Mouse (Mus musculus) kidney, adult 8-10 months (tissue): Measurements from ENCODE around the gene Eml4.

Source experiments
- DNase-seq, 2 experiments: peaks; one replicate each; pipeline ENCODE4 v3.0.0; 2022

The Eml4 gene

DNA sequence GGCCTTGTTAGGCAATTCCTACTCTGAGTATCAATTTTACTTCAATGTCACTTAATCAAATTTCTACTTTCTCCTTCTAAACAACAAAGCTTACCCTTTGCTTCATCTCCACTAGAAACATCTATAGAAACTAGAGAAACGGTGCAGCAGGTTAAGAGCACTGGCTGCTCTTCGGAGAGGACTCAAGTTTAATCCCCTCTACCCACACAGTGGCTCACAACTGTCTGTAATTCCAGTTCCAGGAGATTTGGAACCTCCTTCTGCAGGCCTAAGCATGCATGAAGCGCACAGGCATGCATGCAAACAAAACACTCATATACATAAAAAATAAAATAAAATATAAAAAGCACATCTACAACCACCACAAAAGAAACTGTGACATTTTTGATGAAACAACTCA lies 161.4 kb downstream of the Eml4 start:
- no peak for DNase-seq

DNA sequence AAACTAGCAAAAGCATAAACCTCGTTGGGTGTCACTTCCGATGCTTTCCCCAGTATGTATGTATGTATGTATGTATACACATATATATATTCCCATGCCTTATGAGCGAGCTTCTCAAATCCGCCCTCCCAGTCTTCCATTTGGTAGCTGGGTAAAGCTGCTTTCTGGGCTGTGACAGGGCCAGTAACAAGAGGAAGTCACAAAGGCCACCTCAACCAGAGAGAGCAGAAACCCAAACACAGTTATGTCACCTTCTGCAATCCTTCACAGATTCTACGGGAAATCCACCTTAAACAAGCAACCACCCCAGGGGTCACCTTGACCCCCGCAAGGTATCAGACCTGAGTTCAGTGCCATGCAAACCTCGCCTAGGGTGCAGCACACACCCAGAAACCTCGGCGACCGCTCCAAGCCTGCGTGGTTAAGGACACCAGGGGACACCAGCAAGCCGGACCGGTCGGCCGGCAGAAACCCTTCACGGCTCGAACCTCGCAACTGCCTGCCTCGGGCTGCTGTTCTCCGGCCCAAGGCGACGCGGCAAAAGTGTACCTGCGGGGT lies 163.0 kb downstream of the Eml4 start:
- no peak for DNase-seq

DNA sequence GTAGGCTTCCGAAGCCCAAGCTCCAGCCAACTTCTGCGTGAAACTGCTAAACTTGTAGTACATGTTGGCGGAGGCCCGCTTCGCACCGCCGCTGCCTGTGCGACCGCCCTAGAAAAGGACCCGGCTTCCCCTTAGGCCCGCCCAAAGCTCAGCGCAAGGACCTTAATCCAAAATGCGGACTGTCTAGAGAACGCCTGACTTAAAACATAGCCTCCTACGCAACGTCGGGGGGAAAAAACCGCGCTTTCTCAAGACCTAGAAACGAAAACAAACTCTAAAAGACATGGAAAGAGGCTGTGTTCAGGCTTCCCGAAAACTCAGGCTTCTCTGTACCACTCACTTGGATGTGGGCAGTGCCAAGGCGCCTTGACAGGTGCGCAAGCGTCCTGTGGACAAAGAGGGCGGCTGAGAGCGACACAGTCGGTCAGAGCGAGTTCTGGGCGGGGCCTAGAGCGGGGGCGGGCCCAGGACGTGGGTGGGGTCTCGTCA lies 163.5 kb downstream of the Eml4 start:
- peak; percentile 88 to 92 for DNase-seq

DNA sequence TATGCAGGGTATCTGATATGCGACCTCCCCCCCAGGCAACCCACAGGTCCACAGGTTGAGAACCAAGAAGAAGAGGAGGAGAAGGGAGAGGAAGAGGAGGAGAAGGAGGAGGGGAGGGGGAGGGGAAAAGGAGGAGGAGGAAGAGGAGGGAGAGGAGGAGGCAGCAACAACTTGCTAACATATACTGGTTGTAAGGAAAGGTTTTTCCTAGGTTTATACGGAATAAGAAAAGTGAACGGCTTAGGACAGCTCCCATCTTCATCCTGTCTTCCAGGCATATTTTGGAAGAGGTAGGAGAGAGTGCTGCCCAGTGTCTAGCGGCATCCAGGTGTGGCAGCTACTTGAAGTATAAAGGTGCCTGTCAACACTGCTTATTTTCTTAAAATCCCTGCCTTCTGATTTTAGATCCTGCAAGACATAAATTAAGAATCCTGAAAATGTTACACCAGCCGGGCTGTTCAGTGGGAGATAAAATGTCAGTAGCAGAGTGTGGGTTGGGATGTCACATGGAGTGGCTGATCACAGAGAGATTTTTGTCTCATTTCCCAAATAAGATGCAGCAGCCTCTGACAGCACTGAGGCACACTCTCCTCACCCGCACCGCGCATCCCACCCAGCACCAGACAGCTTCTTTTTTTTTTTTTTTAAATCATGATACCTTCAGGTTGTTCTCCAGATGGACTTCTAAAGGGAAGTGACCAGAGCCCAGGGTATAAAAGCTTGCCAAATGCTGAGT lies 166.7 kb downstream of the Eml4 start, which contains the start of gene Cox7a2l:
Gene Cox7a2l (minus strand): TSS at position 51 of the 736 bp plus-strand sequence.
- DNase-seq = no peak

DNA sequence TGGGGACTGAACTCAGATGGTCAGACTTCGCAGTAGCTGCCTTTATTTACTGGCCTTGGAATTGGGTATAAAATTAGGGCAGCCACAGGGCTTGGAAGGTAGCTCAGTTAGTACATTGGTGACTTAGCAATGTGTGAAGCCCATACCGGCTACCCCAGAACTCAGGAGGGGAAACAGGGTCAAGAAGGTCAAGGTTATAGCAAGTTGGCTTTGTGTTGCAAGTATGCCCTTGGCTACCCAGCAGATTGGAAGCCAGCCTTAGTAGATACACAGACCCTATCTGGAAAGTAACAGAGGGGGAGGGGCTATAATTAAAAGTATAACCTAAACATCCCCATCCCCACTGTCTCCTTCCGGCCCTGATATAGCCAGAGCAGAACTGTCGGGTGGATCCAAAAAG lies 171.2 kb downstream of the Eml4 start:
- DNase-seq = no peak

DNA sequence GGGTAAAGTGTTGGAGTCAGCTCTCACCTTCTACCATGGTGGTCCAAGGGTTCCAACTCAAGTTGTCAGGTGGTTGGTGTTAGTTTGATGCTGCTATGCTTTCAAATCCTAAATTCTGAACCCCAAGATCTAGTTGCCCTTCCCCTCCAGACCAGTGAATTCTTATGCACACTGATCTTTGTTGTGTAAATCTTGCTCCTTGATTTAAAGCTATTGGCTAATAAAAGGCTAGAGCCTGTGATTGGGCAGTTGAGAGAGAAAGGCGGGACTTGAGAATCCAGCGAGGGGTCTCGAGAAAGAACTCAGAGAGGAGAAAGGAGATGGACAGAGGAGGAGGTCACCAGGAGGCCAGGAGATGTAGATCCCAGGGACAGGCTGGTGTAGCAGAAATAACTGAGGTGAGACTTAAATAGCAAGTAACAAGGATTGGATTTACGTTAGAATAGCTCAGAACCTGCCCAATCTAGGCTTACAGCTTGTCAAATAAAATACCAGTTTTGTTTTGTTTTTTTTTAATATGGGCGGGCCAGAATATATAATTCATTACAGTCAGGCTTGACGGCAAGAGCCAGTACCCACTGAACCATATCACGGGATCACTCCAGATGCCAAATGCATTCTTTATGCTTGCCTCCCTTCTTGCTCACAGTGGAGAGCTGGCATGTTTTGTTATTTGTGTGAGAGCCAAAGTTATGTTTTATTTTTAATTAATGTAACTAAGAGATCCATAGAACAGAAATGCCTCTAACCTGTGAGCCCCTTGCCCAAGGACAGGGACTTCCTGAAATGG lies 172.1 kb downstream of the Eml4 start:
- peak; percentile 32 to 54 for DNase-seq

DNA sequence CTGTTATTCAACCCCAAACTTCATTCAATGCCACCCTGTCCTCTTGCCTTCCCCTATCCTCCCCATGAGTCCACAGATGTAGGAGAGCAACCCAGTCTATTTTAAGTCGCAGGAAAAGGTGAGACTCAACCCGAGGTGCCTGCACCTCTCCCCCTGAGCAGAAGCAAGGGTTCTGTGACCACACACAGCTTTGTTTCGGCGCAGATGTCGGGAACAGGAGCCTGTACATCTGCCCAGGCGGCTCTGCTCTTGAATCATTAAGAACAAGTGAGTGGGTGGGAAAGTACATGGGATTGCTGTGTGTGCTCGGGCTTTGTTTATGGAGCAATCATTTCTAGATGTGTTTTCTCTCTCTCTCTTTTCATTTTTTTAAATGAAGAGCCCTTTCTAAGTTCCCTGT lies 174.0 kb downstream of the Eml4 start:
- no peak for DNase-seq

DNA sequence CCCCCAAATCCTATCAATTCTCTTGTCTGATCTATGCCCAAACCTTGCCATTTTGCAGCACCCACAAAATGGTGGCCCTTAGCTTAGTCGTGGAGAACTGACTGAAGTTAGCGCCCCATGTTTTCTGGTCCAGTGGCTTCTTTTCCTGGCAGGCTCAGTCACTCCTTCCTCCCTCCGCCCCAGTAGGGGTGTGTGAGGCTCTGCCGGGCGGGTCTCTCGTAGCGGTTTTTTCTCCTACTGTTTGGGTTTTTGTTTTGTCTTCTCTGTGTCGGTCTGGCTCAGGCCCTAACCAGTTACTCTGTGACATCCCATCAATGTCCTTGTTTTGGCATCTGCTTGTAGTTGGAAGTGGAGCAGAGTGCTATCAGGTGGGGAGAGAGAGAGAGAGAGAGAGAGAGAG lies 174.9 kb downstream of the Eml4 start:
- DNase-seq = no peak

DNA sequence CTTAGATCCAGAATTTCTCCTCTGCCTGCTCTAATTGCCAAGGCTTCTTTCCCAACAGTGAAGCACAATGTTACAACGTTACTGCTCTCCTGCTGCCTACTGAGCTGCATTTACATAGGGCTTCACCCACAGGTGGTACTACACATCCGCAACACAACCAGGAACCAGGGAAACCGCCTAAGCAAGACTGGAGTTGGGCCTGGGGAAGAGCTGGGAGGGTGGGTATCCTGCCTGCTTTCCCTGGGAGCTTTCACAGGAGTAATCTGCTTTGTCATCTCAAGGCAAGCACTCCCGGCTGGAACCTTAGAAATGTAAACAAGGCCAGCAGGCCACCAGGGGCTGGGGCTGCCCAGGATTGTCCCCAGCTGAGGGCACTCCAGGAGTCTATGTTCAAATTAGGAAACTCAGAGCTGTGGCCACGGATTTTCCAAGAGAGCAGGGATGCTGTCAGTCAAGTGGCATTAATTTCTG lies 175.4 kb downstream of the Eml4 start:
- no peak for DNase-seq

DNA sequence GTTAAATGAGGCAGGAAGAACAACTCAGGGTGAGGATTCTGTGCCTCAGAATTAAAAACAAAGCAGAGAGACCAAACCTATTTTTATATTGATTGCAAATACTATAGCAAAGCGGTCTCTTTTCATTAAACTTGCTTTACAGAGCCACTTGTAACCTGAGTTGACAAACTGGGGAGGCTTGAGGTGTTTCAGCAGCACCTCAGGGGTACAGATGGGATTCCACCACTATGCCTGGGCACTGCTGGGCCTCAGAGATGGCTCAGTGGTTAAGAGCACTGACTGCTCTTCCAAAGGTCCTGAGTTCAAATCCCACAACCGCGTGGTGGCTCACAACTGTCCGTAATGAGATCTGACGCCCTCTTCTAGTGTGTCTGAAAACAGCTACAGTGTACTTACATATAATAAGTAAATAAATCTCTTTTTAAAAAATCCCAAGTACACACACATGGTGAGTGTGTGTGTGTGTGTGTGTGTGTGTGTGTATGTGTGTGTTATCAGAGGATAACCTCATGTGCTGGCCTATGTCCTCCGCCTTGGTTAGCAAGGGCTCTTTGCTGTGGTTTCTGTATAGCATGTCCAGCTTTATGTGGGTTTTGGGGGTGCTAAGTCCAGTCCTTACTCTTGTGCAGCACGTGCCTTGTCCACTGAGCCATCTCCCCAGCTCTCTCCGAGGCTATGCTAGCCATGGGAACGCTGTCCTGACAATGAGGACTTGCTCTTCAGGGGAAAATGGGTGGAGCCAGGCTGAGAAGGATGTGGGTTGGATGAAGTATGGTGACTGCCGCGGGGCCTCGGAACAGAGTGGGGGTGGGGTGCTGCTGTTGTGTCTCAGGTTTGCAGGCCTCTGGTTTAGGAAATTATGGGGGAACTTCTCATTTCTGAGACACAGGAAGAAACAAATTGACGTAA lies 176.1 kb downstream of the Eml4 start:
- DNase-seq = peak in 1 of 2 experiments; percentile 39

DNA sequence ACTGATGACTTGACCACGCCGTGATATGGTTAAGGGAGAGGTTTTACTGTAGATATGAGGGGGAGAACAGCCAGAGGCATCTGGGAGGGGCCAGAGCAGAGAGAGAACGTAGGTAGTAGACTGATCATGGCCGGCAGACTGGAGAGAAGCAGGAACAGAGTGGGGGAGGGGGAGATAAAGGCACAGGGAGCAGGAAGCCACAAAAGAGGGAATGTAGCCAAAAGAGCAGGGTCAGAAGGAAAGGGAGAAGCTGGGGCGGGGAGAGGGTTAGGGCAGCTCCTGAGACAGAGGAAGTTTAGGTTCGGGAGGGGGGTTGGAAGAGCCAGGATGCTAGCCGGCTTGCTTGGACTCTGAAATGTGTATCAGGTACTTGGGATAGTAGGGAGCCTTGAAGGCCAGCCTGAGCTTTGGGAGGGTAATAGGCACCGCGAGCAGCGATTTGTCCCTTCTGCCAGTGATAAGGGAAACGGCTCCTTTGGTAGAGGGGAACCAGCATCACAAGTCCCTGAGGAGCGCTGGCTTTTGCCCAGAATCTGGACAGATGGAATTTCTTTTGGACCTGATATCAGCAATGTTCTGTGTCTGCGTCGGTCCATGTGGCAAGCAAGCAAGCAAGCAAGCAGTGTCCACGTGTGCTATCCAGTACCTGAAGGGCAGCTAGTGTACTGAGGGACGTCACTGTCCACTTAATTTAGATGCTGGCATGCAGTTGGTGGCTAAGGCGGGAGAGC lies 177.1 kb downstream of the Eml4 start:
- DNase-seq = peak in 1 of 2 experiments; percentile 46
